Mouse (Mus musculus) hindbrain, embryonic 10.5 days (tissue): ENCODE results near the gene Aven. TPM values are rescaled to one million over a fixed set of nuclear protein-coding genes. Genes with fewer than 3 reads are reported as not detected.

Experiments used
- DNase-seq: peaks from one replicate; pipeline ENCODE4 v3.0.0-alpha.2; 2017; ENCODE audit warnings: low spot score
- H3K27ac ChIP-seq: fragments of 300-500 bp; sonication (generic); 2 replicates; pipeline ENCODE4 v1.5.1; 2016; ENCODE audit warnings: mild to moderate bottlenecking, moderate library complexity
- H3K27me3 ChIP-seq: fragments of 300-500 bp; sonication (generic); 2 replicates; pipeline ENCODE4 v1.6.1; 2016; ENCODE audit warnings: mild to moderate bottlenecking; ENCODE audit not compliant: poor library complexity, insufficient read depth, severe bottlenecking
- H3K36me3 ChIP-seq: fragments of 300-500 bp; sonication (generic); 2 replicates; pipeline ENCODE4 v1.6.1; 2016; ENCODE audit warnings: mild to moderate bottlenecking, moderate library complexity
- H3K4me1 ChIP-seq: fragments of 300-500 bp; sonication (generic); replicated peaks from 2 replicates; pipeline ENCODE4 v1.6.1; 2016; ENCODE audit warnings: mild to moderate bottlenecking
- H3K4me3 ChIP-seq: fragments of 300-500 bp; sonication (generic); 2 replicates; pipeline ENCODE4 v1.5.1; 2016; ENCODE audit warnings: mild to moderate bottlenecking, moderate library complexity
- H3K9me3 ChIP-seq: fragments of 300-500 bp; sonication (generic); 2 replicates; pipeline ENCODE4 v1.6.1; 2016; ENCODE audit warnings: mild to moderate bottlenecking, moderate library complexity
- WGBS: fragments of 180-500 bp; shearing (Covaris S2); methylation state at CpG from one replicate; pipeline ENCODE4 v1.1.7; 2016; 5-methylcytosine and 5-hydroxymethylcytosine counted together
- polyA plus RNA-seq: library from polyadenylated mRNA; unstranded; fragments of >200 nt; fragmentation: Nextera tagmentation; extraction: Ambion mirVana; gene quantifications from 2 replicates; pipeline ENCODE4 v1.2.1, GENCODE M21; 2016

The Aven gene
- polyA plus RNA-seq, 1 experiment from 2014 or later = 7.4 TPM

DNA sequence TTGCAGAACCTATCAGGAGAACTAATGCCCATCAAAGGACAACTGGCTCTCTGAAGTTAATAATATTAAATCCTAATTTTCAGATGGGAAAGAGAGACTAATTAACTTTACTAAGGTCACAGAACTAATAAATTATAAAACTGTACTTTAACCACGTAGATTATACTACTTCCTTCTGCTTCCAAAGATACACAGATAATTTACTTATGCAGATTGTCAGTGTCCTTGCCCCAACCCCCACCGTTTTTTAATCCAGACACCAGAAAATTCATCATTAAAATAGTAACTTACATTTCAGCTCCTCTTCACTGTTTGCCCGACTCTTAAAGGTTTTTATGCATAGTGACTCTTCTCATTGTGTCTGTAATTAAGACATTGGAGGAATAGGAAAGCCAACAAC lies 103.0 kb downstream of the Aven start:
- H3K9me3 ChIP-seq = no peaks in the 10 kb centered on the region
- DNase-seq = no peak
- 88% methylated on average over 3 of the region's 3 CpGs for WGBS
- H3K4me3 ChIP-seq = no peak overlapping the region
- peaks cover 10% of the 10 kb centered on the region for H3K4me1 ChIP-seq
- no peak overlapping the region for H3K27ac ChIP-seq
- no peaks in the 10 kb centered on the region for H3K27me3 ChIP-seq
- no peaks in the 10 kb centered on the region for H3K36me3 ChIP-seq

DNA sequence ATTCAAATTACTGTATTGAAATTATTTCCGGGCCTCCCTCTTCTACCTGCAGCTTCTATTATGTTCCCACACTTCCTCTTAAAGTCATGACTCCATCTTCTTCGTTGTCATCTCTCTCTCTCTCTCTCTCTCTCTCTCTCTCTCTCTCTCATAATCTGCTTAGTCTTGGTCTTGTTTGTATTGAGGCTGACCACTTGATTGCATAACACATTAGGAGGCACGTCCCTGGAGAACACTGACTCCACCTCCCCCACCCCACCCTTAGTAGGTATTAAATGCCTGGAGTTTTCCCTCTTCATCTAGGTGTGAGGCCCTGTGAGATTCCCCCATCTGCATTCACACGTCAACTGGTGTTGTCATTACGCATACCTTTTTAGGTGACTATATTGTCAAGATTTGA lies 103.7 kb downstream of the Aven start:
- H3K27me3 ChIP-seq = no peaks in the 10 kb centered on the region
- H3K4me3 ChIP-seq = no peak overlapping the region
- H3K27ac ChIP-seq = no peak overlapping the region
- no peaks in the 10 kb centered on the region for H3K9me3 ChIP-seq
- no peak for DNase-seq
- WGBS = 84% methylated on average over 5 of the region's 5 CpGs
- H3K4me1 ChIP-seq = peaks cover 6% of the 10 kb centered on the region
- H3K36me3 ChIP-seq = no peaks in the 10 kb centered on the region

DNA sequence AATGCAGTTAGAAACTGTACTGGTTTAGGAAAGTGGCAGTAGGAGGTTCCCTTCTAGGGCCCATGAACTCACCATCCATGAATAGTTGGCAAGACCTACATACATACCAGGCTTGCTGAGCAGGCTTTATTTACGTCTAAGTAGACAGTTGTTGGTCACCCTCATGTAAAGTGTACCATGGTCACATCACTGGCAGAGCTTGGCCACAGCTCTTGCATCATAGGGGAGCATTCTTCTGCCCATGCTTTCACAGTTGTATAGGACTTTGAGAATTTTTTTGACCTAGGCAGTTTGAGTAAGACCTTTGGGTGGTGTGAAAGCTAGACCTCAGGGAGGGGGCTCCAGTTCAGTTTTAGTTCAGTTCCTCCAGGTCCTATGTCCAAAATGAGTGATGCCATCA lies 104.3 kb downstream of the Aven start:
- Histone ChIP-seq H3K9me3 (no peaks in the 10 kb centered on the region), H3K4me3 (no peak overlapping the region), H3K27ac (no peak overlapping the region), H3K36me3 (no peaks in the 10 kb centered on the region), H3K27me3 (no peaks in the 10 kb centered on the region), H3K4me1 (0 out of 2 replicates have a peak, but pooled peaks cover 3% of the 10 kb centered on the region)
- no peak for DNase-seq
- WGBS = 97% methylated on average over 1 of the region's 1 CpGs

DNA sequence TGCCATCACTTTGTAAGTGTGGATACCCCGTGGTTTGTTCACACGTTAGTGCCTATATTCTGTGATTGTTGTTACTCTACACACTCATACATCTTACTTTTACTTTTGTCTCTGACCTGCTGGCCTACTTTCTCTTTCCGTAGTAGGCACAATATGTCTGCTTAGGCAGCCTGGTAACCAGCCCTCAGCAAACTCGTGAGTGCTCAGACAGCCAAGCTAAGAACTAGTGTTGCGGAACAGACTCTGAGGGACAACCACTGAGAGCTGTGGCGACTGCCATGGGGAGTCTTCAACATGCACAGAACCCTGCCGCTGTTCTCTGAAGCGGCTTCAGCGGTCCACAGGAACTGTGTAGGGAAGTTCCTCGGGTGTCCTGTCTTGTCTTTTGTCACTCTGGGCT lies 107.5 kb downstream of the Aven start:
- Histone ChIP-seq H3K36me3 (no peaks in the 10 kb centered on the region), H3K4me3 (no peak overlapping the region), H3K4me1 (0 out of 2 replicates have a peak, but pooled peaks cover 3% of the 10 kb centered on the region), H3K27me3 (no peaks in the 10 kb centered on the region), H3K27ac (no peak overlapping the region), H3K9me3 (no peaks in the 10 kb centered on the region)
- WGBS = 44% methylated on average over 10 of the region's 10 CpGs
- no peak for DNase-seq

DNA sequence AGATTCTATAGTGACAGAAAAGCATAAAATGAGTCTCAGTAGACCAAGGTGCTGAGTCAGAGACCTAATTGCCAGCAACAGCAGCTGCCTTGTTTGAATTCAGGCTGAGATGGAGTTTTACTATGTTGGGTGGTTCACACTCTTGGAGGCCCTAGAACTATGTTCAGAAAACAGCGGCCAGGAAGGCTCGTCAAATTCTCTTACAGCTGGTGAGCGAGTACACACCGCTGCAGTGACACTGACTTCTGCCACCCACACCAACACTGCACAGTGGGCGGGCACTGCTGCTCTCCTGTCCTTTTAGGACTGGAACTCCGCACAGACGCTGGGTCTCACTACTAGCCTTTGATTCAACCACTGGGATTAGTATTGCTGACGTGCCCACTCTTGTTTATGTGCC lies 109.7 kb downstream of the Aven start:
- 80% methylated on average over 8 of the region's 8 CpGs for WGBS
- DNase-seq = no peak
- Histone ChIP-seq H3K27ac (no peak overlapping the region), H3K27me3 (no peaks in the 10 kb centered on the region), H3K36me3 (no peaks in the 10 kb centered on the region), H3K4me3 (no peak overlapping the region), H3K9me3 (no peaks in the 10 kb centered on the region), H3K4me1 (0 out of 2 replicates have a peak, but pooled peaks cover 3% of the 10 kb centered on the region)

DNA sequence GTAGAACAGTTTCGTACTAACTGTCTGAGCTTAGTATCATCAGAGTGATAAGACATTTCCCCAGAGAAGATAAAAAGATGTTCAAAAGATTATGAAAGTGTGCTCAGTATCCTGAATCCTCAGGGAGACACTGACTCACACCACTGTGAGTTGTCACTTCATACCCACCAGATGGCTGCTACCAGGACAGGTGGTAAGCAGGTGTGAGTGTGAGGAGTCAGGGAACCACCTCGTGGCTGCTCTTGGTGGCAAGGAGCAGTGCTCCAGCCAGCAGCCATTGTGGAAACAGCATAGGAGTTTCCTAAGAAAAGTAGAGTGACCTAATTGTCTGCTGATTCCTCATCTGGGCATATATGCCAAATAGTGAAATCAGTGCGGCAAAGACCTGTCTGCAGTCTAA lies 113.8 kb downstream of the Aven start:
- H3K4me3 ChIP-seq = no peak overlapping the region
- DNase-seq = no peak
- H3K27me3 ChIP-seq = no peaks in the 10 kb centered on the region
- H3K27ac ChIP-seq = no peak overlapping the region
- H3K36me3 ChIP-seq = no peaks in the 10 kb centered on the region
- 85% methylated on average over 3 of the region's 3 CpGs for WGBS
- no peaks in the 10 kb centered on the region for H3K4me1 ChIP-seq
- no peaks in the 10 kb centered on the region for H3K9me3 ChIP-seq

DNA sequence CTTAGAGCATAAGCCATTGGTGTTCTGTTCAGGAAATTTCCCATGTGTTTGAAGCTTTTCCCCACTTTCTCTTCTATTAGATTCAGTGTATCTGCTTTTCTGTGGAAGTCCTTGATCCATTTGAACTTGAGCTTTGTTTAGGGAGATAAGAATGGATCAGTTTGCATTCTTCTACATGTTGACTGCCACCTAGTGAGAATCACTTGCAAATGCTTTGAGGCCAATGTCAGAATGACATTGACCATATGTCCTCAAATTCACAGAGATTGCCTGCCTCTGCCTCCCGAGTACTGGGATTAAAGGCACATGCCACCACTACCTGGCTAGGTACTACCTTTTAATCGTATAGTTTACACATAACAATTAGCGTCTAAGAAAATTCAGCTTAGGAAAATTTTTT lies 119.9 kb downstream of the Aven start:
- 83% methylated on average over 3 of the region's 3 CpGs for WGBS
- Histone ChIP-seq H3K9me3 (no peaks in the 10 kb centered on the region), H3K27me3 (no peaks in the 10 kb centered on the region), H3K36me3 (no peaks in the 10 kb centered on the region), H3K27ac (no peak overlapping the region), H3K4me1 (no peaks in the 10 kb centered on the region), H3K4me3 (no peak overlapping the region)
- DNase-seq = no peak

DNA sequence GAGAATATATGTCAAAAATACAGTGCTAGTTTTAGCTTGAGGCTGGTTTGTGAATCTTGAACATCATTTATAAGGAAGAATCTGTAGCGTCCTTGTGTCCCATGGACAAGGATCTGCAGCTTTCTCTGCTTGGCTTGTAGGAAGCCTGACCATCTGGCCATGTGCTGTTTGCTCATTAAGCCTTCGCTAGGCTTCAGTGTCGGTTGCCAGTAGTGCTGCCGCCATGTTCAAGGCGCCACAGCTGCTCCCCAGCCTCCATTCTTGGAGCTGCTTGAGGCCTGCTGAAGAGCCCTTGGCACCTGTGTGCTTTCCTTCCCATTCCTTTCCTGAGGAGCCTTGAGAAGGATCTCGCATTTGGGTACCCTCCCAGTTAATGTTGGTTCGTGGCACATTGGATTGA lies 121.6 kb downstream of the Aven start:
- Histone ChIP-seq H3K4me3 (no peak overlapping the region), H3K27ac (no peak overlapping the region), H3K9me3 (no peaks in the 10 kb centered on the region), H3K27me3 (no peaks in the 10 kb centered on the region), H3K4me1 (peaks cover 2% of the 10 kb centered on the region; the same call in 1 of the 2 replicates), H3K36me3 (no peaks in the 10 kb centered on the region)
- DNase-seq = no peak
- 86% methylated on average over 7 of the region's 7 CpGs for WGBS

DNA sequence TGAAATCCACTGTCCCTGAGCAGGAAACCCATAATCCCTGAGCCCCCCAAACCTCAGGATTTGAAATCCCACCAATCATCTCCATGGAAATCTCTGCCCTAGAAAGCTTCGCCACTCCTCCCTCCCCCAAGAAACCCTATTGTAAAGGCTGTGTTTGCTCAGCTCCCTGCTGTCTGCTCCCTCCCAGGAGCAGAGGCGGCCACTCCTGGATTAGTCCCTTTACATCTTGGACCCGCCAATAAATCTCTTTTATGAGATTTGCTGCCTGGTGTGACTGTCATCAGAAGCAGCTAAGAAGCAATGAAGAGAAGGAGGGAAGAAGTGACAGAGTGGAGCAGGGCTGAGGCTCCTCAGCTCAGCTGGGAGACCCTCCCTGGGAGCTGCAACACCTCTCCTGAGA lies 124.4 kb downstream of the Aven start:
- Histone ChIP-seq H3K4me3 (no peak overlapping the region), H3K4me1 (peaks cover 2% of the 10 kb centered on the region; the same call in 1 of the 2 replicates), H3K27me3 (no peaks in the 10 kb centered on the region), H3K27ac (no peak overlapping the region), H3K9me3 (no peaks in the 10 kb centered on the region), H3K36me3 (no peaks in the 10 kb centered on the region)
- WGBS = 24% methylated on average over 3 of the region's 3 CpGs
- no peak for DNase-seq

DNA sequence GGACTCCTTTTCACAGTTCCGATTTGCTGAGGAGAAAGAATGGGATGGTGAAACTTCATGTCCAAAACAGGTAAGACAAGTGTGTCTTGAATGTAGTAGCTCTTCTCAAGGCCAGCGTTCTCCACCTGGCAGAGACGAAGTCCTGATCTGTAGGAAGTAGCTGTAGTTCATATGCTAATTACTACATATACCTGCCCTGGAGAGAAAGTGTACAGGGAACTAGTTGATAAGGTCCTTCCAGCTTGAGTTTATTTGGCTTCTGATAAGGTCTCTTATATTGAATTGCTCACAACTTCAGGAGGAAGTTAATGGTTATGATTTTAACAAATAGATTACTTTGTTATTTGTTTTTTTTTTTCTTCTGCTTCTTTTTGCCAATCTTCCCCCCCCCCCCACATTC lies 132.4 kb downstream of the Aven start:
- WGBS = 88% methylated on average over 3 of the region's 3 CpGs
- no peaks in the 10 kb centered on the region for H3K9me3 ChIP-seq
- DNase-seq = no peak

DNA sequence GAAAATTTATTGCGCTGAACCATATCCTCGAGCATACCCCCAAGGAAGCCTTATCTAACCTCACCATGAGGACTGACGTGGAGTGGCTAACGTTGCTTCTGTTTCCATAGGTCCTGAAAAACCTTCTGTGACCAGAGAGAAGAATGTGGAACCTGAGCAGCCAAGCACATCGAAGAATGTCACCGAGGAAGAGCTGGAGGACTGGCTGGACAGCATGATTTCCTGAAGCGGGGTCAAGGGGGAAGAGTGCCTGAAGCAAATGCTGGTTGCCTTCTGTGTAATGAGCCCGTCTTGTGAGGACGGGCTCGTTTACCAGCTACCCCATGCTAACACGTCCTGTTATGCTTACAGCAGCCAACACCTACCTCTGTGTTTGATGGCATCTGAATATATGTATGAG lies 137.9 kb downstream of the Aven start:
- WGBS = 73% methylated on average over 11 of the region's 11 CpGs
- Histone ChIP-seq H3K4me3 (no peak overlapping the region), H3K36me3 (0 out of 2 replicates have a peak, but pooled peaks cover 8% of the 10 kb centered on the region), H3K27ac (no peak overlapping the region), H3K9me3 (no peaks in the 10 kb centered on the region), H3K4me1 (no peaks in the 10 kb centered on the region), H3K27me3 (no peaks in the 10 kb centered on the region)
- no peak for DNase-seq

More for the DNA sequence above, 132.4 kb downstream of the Aven start:
- Histone ChIP-seq H3K27ac (no peak overlapping the region), H3K4me1 (no peaks in the 10 kb centered on the region), H3K27me3 (no peaks in the 10 kb centered on the region), H3K36me3 (no peaks in the 10 kb centered on the region), H3K4me3 (no peak overlapping the region)

DNA sequence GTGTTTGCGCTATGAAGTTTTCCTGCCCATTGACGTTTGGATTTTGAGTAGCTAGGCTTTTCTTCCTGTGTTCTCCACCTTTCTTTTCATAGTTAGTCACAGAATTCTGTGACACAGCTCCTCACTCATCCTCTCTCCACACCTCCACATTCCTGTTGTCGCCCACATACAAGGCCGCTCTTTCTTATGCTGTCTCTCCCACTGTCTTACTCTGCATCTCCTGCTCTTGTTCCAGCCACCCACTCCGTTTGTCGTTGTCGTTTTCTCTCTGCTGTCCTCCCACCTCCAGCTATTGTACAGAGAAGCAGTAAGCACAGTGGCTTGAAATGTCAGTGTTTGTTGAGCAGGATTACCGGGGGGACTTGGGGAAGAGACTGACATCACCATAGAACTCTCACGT lies 139.8 kb downstream of the Aven start:
- H3K9me3 ChIP-seq = no peaks in the 10 kb centered on the region
- no peak overlapping the region for H3K4me3 ChIP-seq
- no peak for DNase-seq
- H3K36me3 ChIP-seq = 0 out of 2 replicates have a peak, but pooled peaks cover 8% of the 10 kb centered on the region
- H3K4me1 ChIP-seq = no peaks in the 10 kb centered on the region
- no peaks in the 10 kb centered on the region for H3K27me3 ChIP-seq
- H3K27ac ChIP-seq = no peak overlapping the region
- 85% methylated on average over 9 of the region's 9 CpGs for WGBS

DNA sequence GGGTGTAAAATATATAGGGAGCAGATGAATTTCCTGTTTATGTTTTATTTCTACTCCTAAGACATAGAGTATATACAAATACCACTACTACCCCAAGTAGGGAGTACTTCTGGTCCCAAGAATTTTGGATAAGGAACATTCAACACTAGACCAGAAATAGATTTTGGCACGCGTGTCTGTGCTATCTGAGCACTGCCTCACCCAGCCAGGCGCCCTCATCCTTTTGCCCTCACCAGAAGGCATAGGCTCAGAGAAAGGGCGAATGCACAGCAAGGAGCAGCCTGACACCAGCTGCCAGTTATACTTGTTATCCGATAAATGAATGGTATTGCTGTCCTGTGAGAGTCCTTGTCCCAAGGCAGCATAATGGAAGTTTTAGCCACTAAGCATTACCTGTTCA lies 144.4 kb downstream of the Aven start:
- 94% methylated on average over 5 of the region's 5 CpGs for WGBS
- Histone ChIP-seq H3K9me3 (no peaks in the 10 kb centered on the region), H3K27me3 (no peaks in the 10 kb centered on the region), H3K4me3 (no peak overlapping the region), H3K27ac (no peak overlapping the region), H3K4me1 (peaks cover 6% of the 10 kb centered on the region; the same call in 1 of the 2 replicates), H3K36me3 (no peaks in the 10 kb centered on the region)
- DNase-seq = no peak

DNA sequence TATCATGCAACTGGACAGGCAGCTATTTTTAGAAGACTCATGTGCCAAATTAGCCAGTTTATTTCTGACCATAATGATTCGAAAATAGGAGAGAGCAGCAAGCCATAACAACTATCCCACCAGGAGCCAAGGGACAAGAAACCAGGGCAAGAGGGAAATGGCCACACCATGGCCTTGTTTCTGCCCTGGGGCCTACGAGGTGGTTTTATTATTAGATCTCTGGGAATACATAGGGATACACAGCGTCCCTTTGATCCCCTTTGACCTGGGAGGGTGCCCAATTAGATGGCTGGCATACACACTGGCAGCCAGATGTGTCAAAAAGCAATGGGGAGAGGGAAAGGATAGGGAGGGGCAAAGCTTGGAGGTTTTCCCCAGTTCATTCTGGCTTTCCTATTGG lies 161.1 kb downstream of the Aven start:
- Histone ChIP-seq H3K4me1 (no peaks in the 10 kb centered on the region), H3K27ac (no peak overlapping the region), H3K27me3 (no peaks in the 10 kb centered on the region), H3K36me3 (no peaks in the 10 kb centered on the region), H3K9me3 (no peaks in the 10 kb centered on the region), H3K4me3 (no peak overlapping the region)
- no peak for DNase-seq
- 77% methylated on average over 3 of the region's 3 CpGs for WGBS
